8 mouse cellular contexts compared by ENCODE assay signal in genomic region chr1:46892752-46893151, GRCm38 (mm10). TPM values are rescaled to one million over a fixed set of nuclear protein-coding genes. Genes with fewer than 3 reads are reported as not detected.
DNase-seq lines count a peak whose midpoint lies in the region; ATAC-seq and TF ChIP-seq lines count a peak whose summit lies in the region.

TSS of gene Slc39a10 (minus strand) at chr1:46892852.

- ATAC-seq in liver, embryonic 11.5 days (replicated peaks; ENCODE audit: low FRiP score): no peak
- ATAC-seq in embryonic facial prominence, embryonic 11.5 days (replicated peaks; ENCODE audit: insufficient number of reproducible peaks, low FRiP score, low TSS enrichment, low read depth): no peak
- no peak for ATAC-seq in hindbrain, postnatal 0 days
- no peak for ATAC-seq in midbrain, embryonic 15.5 days (replicated peaks)

- no peak within 1 kb of the TSS for H3K27ac ChIP-seq in liver, embryonic 11.5 days (ENCODE audit: low read depth, low read length)
- no peak within 1 kb of the TSS for H3K27ac ChIP-seq in embryonic facial prominence, embryonic 11.5 days (replicated peaks; ENCODE audit: low read depth, low read length)
- no peak within 1 kb of the TSS for H3K27ac ChIP-seq in hindbrain, postnatal 0 days
- H3K27ac ChIP-seq in midbrain, embryonic 15.5 days: no peak within 1 kb of the TSS

- no peak within 1 kb of the TSS for H3K4me3 ChIP-seq in liver, embryonic 11.5 days (ENCODE audit: low read depth, low read length)
- H3K4me3 ChIP-seq in embryonic facial prominence, embryonic 11.5 days (ENCODE audit: low read depth, low read length): no peak within 1 kb of the TSS
- H3K4me3 ChIP-seq in hindbrain, postnatal 0 days (ENCODE audit: low read length): no peak within 1 kb of the TSS
- H3K4me3 ChIP-seq in midbrain, embryonic 15.5 days: no peak within 1 kb of the TSS

- no peak for TF ChIP-seq CTCF in hindbrain, postnatal 0 days (IDR thresholded peaks at IDR 0.05; ENCODE audit: low read depth)

- no peak within 1 kb of the TSS for H3K4me2 ChIP-seq in liver, embryonic 11.5 days
- no peak within 1 kb of the TSS for H3K4me2 ChIP-seq in embryonic facial prominence, embryonic 11.5 days (ENCODE audit: low read depth, low read length)
- H3K4me2 ChIP-seq in hindbrain, postnatal 0 days (ENCODE audit: low read depth, low read length): no peak within 1 kb of the TSS
- H3K4me2 ChIP-seq in midbrain, embryonic 15.5 days: no peak within 1 kb of the TSS

- no peaks in the 10 kb centered on the region for H3K9me3 ChIP-seq in liver, embryonic 11.5 days (ENCODE audit: control insufficient read depth, low read length)
- H3K9me3 ChIP-seq in embryonic facial prominence, embryonic 11.5 days (replicated peaks; ENCODE audit: control insufficient read depth, low read length): no peaks in the 10 kb centered on the region
- no peaks in the 10 kb centered on the region for H3K9me3 ChIP-seq in hindbrain, postnatal 0 days (ENCODE audit: low read length)
- H3K9me3 ChIP-seq in midbrain, embryonic 15.5 days: no peaks in the 10 kb centered on the region

- H3K4me1 ChIP-seq in liver, embryonic 11.5 days (replicated peaks; ENCODE audit: control insufficient read depth, insufficient read depth, low read length): no peaks in the 10 kb centered on the region; the same call in 1 of the 2 replicates
- no peaks in the 10 kb centered on the region for H3K4me1 ChIP-seq in embryonic facial prominence, embryonic 11.5 days (ENCODE audit: control insufficient read depth, insufficient read depth, low read length)
- no peaks in the 10 kb centered on the region for H3K4me1 ChIP-seq in hindbrain, postnatal 0 days (ENCODE audit: insufficient read depth, low read length)
- H3K4me1 ChIP-seq in midbrain, embryonic 15.5 days: no peaks in the 10 kb centered on the region

- DNase-seq in liver, embryonic 11.5 days (ENCODE audit: low spot score): no peak
- no peak for DNase-seq in liver
- no peak for DNase-seq in embryonic facial prominence, embryonic 11.5 days (ENCODE audit: low spot score)
- no peak for DNase-seq in hindbrain, postnatal 0 days (ENCODE audit: low spot score)
- DNase-seq in frontal cortex, postnatal 36 days (ENCODE audit: low spot score in 2 of 2): no peak
- DNase-seq in spleen, postnatal 36 days (ENCODE audit: low spot score in 2 of 2): no peak
- DNase-seq in cerebellum, adult 18-20 months: no peak

- no peak within 1 kb of the TSS for H3K9ac ChIP-seq in liver, embryonic 11.5 days (ENCODE audit: low read depth, low read length)
- H3K9ac ChIP-seq in embryonic facial prominence, embryonic 11.5 days (replicated peaks; ENCODE audit: low read length): no peak within 1 kb of the TSS
- no peak within 1 kb of the TSS for H3K9ac ChIP-seq in hindbrain, postnatal 0 days (replicated peaks; ENCODE audit: low read length)
- no peak within 1 kb of the TSS for H3K9ac ChIP-seq in midbrain, embryonic 15.5 days

- no peaks in the 10 kb centered on the region for H3K36me3 ChIP-seq in liver, embryonic 11.5 days (ENCODE audit: control insufficient read depth, insufficient read depth, low read length)
- no peaks in the 10 kb centered on the region for H3K36me3 ChIP-seq in embryonic facial prominence, embryonic 11.5 days (replicated peaks; ENCODE audit: control insufficient read depth, insufficient read depth, low read depth, low read length)
- no peaks in the 10 kb centered on the region for H3K36me3 ChIP-seq in hindbrain, postnatal 0 days (ENCODE audit: insufficient read depth, low read length)
- no peaks in the 10 kb centered on the region for H3K36me3 ChIP-seq in midbrain, embryonic 15.5 days (replicated peaks)

- H3K27me3 ChIP-seq in liver, embryonic 11.5 days (replicated peaks; ENCODE audit: control insufficient read depth, insufficient read depth, low read length): no peaks in the 10 kb centered on the region
- H3K27me3 ChIP-seq in embryonic facial prominence, embryonic 11.5 days (ENCODE audit: control insufficient read depth, insufficient read depth, low read length): no peaks in the 10 kb centered on the region
- H3K27me3 ChIP-seq in hindbrain, postnatal 0 days (ENCODE audit: insufficient read depth, low read length): no peaks in the 10 kb centered on the region
- H3K27me3 ChIP-seq in midbrain, embryonic 15.5 days (replicated peaks): no peaks in the 10 kb centered on the region

- 59% methylated on average over 3 of the region's 3 CpGs for WGBS in liver, embryonic 11.5 days
- 63% methylated on average over 3 of the region's 3 CpGs for WGBS in embryonic facial prominence, embryonic 11.5 days
- 77% methylated on average over 3 of the region's 3 CpGs for WGBS in hindbrain, postnatal 0 days
- WGBS in midbrain, embryonic 15.5 days: 67% methylated on average over 3 of the region's 3 CpGs

RNA-seq across cellular contexts. Expression of gene Slc39a10, which starts in this region (rescaled TPM):
- polyA plus RNA-seq in liver, embryonic 11.5 days (2014; fragmentation: Nextera tagmentation; extraction: Ambion mirVana): 21.9 and 26.6 TPM in 2 replicates
- 83.6 and 96.2 TPM in 2 replicates for polyA plus RNA-seq in embryonic facial prominence, embryonic 11.5 days (2014; fragmentation: Nextera tagmentation; extraction: Ambion mirVana)
- total RNA-seq in hindbrain, postnatal 0 days (2014; rRNA removed): 60.3 and 67.7 TPM in 2 replicates
- polyA plus RNA-seq in hindbrain, postnatal 0 days (2015; fragmentation: Nextera tagmentation; extraction: Ambion mirVana): 43.8 and 47.0 TPM in 2 replicates
- 67.8 and 70.4 TPM in 2 replicates for polyA plus RNA-seq in midbrain, embryonic 15.5 days (2015; fragmentation: Nextera tagmentation; extraction: Ambion mirVana)
